Mouse (Mus musculus) embryonic facial prominence, embryonic 14.5 days (tissue): Measurements from ENCODE around the gene Edc4. TPM values are rescaled to one million over a fixed set of nuclear protein-coding genes. Genes with fewer than 3 reads are reported as not detected.

Source experiments
- ATAC-seq: fragments of 200-750 bp; cut with Nextera tagmentation; 2 replicates; pipeline ENCODE4 v1.8.0; 2017; ENCODE audit warnings: low read depth, moderate number of reproducible peaks, moderate TSS enrichment
- DNase-seq: peaks from one replicate; pipeline ENCODE4 v3.0.0-alpha.2; 2015; ENCODE audit warnings: low spot score
- H3K27ac ChIP-seq: fragments of 300-500 bp; sonication (generic); replicated peaks from 2 replicates; pipeline ENCODE4 v1.5.1; 2014; ENCODE audit warnings: low read depth, mild to moderate bottlenecking, low read length, moderate library complexity
- H3K27me3 ChIP-seq: fragments of 300-500 bp; sonication (generic); replicated peaks from 2 replicates; pipeline ENCODE4 v1.6.1; 2014; ENCODE audit warnings: low read length; ENCODE audit not compliant: control insufficient read depth, insufficient read depth
- H3K36me3 ChIP-seq: fragments of 300-500 bp; sonication (generic); 2 replicates; pipeline ENCODE4 v1.6.1; 2014; ENCODE audit warnings: low read length, mixed read lengths; ENCODE audit not compliant: control insufficient read depth, insufficient read depth
- H3K4me1 ChIP-seq: fragments of 300-500 bp; sonication (generic); 2 replicates; pipeline ENCODE4 v1.6.1; 2014; ENCODE audit warnings: antibody characterized with exemption, low read length; ENCODE audit not compliant: control insufficient read depth, insufficient read depth
- H3K4me2 ChIP-seq: fragments of 300-500 bp; sonication (generic); 2 replicates; pipeline ENCODE4 v1.6.1; 2014; ENCODE audit warnings: low read depth, mild to moderate bottlenecking, low read length, moderate library complexity, mixed read lengths
- H3K4me3 ChIP-seq: fragments of 300-500 bp; sonication (generic); 2 replicates; pipeline ENCODE4 v1.5.1; 2014; ENCODE audit warnings: low read depth, mild to moderate bottlenecking, low read length
- H3K9ac ChIP-seq: fragments of 300-500 bp; sonication (generic); 2 replicates; pipeline ENCODE4 v1.6.1; 2014; ENCODE audit warnings: low read depth, mild to moderate bottlenecking, low read length, moderate library complexity, mixed read lengths
- H3K9me3 ChIP-seq: fragments of 300-500 bp; sonication (generic); 2 replicates; pipeline ENCODE4 v1.6.1; 2016; ENCODE audit warnings: low read length; ENCODE audit not compliant: control insufficient read depth
- WGBS: fragments of 180-500 bp; shearing (Covaris S2); extraction: QIAGEN DNeasy Blood & Tissue Kit; methylation state at CpG from one replicate; pipeline ENCODE4 v1.1.7; 2014; 5-methylcytosine and 5-hydroxymethylcytosine counted together
- polyA plus RNA-seq: library from polyadenylated mRNA; unstranded; fragments of >200 nt; fragmentation: Nextera tagmentation; extraction: Ambion mirVana; gene quantifications from 2 replicates; pipeline ENCODE4 v1.2.1, GENCODE M21; 2014

The Edc4 gene
- polyA plus RNA-seq, 1 experiment from 2014 or later = 35.8 TPM

GRCm38 (mm10) chr8:105893339-105893738 is 12.7 kb downstream of the Edc4 start, which contains the start of gene Nrn1l:
TSS of gene Nrn1l (plus strand) at chr8:105893567.
- 7% methylated on average over 11 of the region's 11 CpGs for WGBS
- Histone ChIP-seq H3K27ac (no peak within 1 kb of the TSS), H3K27me3 (no peaks in the 10 kb centered on the region), H3K9me3 (no peaks in the 10 kb centered on the region), H3K9ac (no peak within 1 kb of the TSS), H3K4me2 (peak within 1 kb of the TSS; percentile 26), H3K4me3 (no peak within 1 kb of the TSS), H3K36me3 (peaks cover 56% of the 10 kb centered on the region), H3K4me1 (no peaks in the 10 kb centered on the region)
- peak; percentile 89 for DNase-seq
- ATAC-seq = peak; percentile 90

GRCm38 (mm10) chr8:105897801-105898480 is 17.3 kb downstream of the Edc4 start:
- H3K27me3 ChIP-seq = no peaks in the 10 kb centered on the region
- H3K9me3 ChIP-seq = no peaks in the 10 kb centered on the region
- DNase-seq (no peak), ATAC-seq (no peak)
- H3K27ac ChIP-seq = no peak overlapping the region
- peaks cover 6% of the 10 kb centered on the region for H3K4me1 ChIP-seq
- H3K4me3 ChIP-seq = no peak overlapping the region
- WGBS = 77% methylated on average over 9 of the region's 9 CpGs
- no peak overlapping the region for H3K4me2 ChIP-seq
- no peak overlapping the region for H3K9ac ChIP-seq
- peaks cover 10% of the 10 kb centered on the region; the same call in 1 of the 2 replicates for H3K36me3 ChIP-seq

- 0 out of 2 replicates have a peak, but pooled peaks cover 5% of the 10 kb centered on the region for H3K36me3 ChIP-seq
- peak within 1 kb of the TSS; percentile 99 for H3K9ac ChIP-seq
- ATAC-seq (peak; percentile 94), DNase-seq (peak; percentile 97)
- H3K4me2 ChIP-seq = peak within 1 kb of the TSS; percentile 66
- no peaks in the 10 kb centered on the region for H3K27me3 ChIP-seq
- peaks cover 6% of the 10 kb centered on the region for H3K4me1 ChIP-seq
- H3K27ac ChIP-seq = peak within 1 kb of the TSS; percentile 92
- H3K4me3 ChIP-seq = peak within 1 kb of the TSS; percentile 85
- H3K9me3 ChIP-seq = no peaks in the 10 kb centered on the region
- under 1% methylated on average over 34 of the region's 68 CpGs for WGBS
Observed at GRCm38 (mm10) chr8:105900180-105900940, 19.7 kb downstream of the Edc4 start, which contains the start of gene Pskh1. TSS of gene Pskh1 (plus strand) at chr8:105900441.

GRCm38 (mm10) chr8:105900941-105901616 is 20.4 kb downstream of the Edc4 start:
- no peaks in the 10 kb centered on the region for H3K27me3 ChIP-seq
- peak overlapping the region; percentile 92 for H3K27ac ChIP-seq
- DNase-seq (peak; percentile 66), ATAC-seq (peak; percentile 12; the same call in 1 of the 2 replicates)
- peaks cover 6% of the 10 kb centered on the region for H3K4me1 ChIP-seq
- no peaks in the 10 kb centered on the region for H3K9me3 ChIP-seq
- 26% methylated on average over 16 of the region's 16 CpGs for WGBS
- H3K9ac ChIP-seq = peak overlapping the region; percentile 99
- H3K4me2 ChIP-seq = peak overlapping the region; percentile 66
- 0 out of 2 replicates have a peak, but pooled peaks cover 5% of the 10 kb centered on the region for H3K36me3 ChIP-seq
- H3K4me3 ChIP-seq = peak overlapping the region; percentile 85

- Histone ChIP-seq H3K9me3 (no peaks in the 10 kb centered on the region), H3K27ac (no peak overlapping the region), H3K4me3 (no peak overlapping the region), H3K4me1 (no peaks in the 10 kb centered on the region), H3K27me3 (no peaks in the 10 kb centered on the region), H3K9ac (no peak overlapping the region), H3K36me3 (peaks cover 14% of the 10 kb centered on the region), H3K4me2 (no peak overlapping the region)
- WGBS = 89% methylated on average over 3 of the region's 3 CpGs
- DNase-seq = no peak
- no peak for ATAC-seq
Observed at GRCm38 (mm10) chr8:105919390-105919789, 38.7 kb downstream of the Edc4 start.

GRCm38 (mm10) chr8:105925123-105925522 is 44.4 kb downstream of the Edc4 start:
- ATAC-seq (no peak), DNase-seq (no peak)
- 68% methylated on average over 3 of the region's 3 CpGs for WGBS
- Histone ChIP-seq H3K9me3 (no peaks in the 10 kb centered on the region), H3K9ac (no peak overlapping the region), H3K36me3 (peaks cover 15% of the 10 kb centered on the region), H3K4me3 (no peak overlapping the region), H3K4me1 (no peaks in the 10 kb centered on the region), H3K4me2 (no peak overlapping the region), H3K27ac (no peak overlapping the region), H3K27me3 (no peaks in the 10 kb centered on the region)

- Histone ChIP-seq H3K9ac (0 out of 2 replicates have a peak overlapping the region, but pooled peaks have one; percentile 0), H3K9me3 (no peaks in the 10 kb centered on the region), H3K4me3 (no peak overlapping the region), H3K36me3 (peaks cover 22% of the 10 kb centered on the region), H3K27me3 (no peaks in the 10 kb centered on the region), H3K27ac (no peak overlapping the region), H3K4me2 (no peak overlapping the region), H3K4me1 (no peaks in the 10 kb centered on the region)
- DNase-seq (peak; percentile 53), ATAC-seq (peak; percentile 68)
- WGBS = 13% methylated on average over 8 of the region's 8 CpGs
Observed at GRCm38 (mm10) chr8:105930602-105931001, 49.9 kb downstream of the Edc4 start.

- H3K4me2 ChIP-seq = no peak overlapping the region
- ATAC-seq = no peak
- no peaks in the 10 kb centered on the region for H3K9me3 ChIP-seq
- no peak overlapping the region for H3K4me3 ChIP-seq
- H3K27me3 ChIP-seq = no peaks in the 10 kb centered on the region
- H3K27ac ChIP-seq = no peak overlapping the region
- H3K4me1 ChIP-seq = peaks cover 6% of the 10 kb centered on the region
- DNase-seq = no peak
- H3K36me3 ChIP-seq = peaks cover 22% of the 10 kb centered on the region
- no peak overlapping the region for H3K9ac ChIP-seq
- 93% methylated on average over 3 of the region's 3 CpGs for WGBS
Observed at GRCm38 (mm10) chr8:105931271-105931670, 50.6 kb downstream of the Edc4 start.
